Mouse (Mus musculus): ENCODE results near the gene Minpp1. TPM values are rescaled to one million over a fixed set of nuclear protein-coding genes. Genes with fewer than 3 reads are reported as not detected.

Gene Minpp1
- total and polyA plus RNA-seq, 3 experiments, result 176 to 256 TPM; not detected in 1

DNA sequence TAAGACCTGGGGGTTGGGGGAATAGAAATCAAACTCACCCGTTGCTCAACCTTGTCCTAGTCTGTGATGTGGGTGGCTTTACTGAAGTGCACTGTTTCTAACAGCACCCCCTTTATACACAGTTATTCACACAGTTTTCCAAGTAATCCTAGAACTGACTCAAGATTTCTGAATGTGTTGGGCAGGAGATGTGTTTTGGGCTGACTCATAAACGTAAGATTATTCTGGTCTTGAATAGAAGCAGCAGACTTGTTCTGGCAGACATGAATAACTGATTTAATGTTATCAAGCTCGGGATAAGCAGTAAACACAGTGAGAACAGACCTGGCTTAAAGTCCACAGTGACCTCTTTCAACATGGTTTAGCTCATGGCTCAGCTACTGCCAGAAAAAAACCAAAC, 65.9 kb downstream of the Minpp1 start (continued):
- no peak for TF ChIP-seq ELF1 (IDR thresholded peaks at IDR 0.05; ENCODE audit: low read depth, low read length)

DNA sequence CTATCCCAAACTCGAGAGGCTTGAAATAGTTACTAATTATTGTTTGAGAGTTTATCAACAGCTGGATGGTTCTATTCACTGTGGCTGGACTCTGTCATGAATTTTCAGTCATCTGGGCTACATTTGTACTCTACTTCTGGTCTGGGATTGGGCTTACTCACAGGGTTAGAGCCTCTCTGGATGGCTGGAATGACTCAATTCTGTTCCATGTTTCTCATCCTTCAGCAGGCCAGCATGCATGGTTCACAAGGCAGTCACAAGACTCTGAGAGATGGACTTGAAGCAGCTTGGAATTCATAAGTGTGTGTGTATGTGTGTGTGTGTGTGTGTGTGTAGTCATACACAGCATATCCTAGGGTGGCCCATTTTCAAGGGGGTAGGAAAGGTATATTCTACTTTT, 66.5 kb downstream of the Minpp1 start:
- Histone ChIP-seq H3K27ac (ENCODE audit: control insufficient read depth, low read depth, low read length) (no peak overlapping the region), H3K4me1 (ENCODE audit: control insufficient read depth in 1 of 2, insufficient read depth in 2 of 2, low read length in 2 of 2) (no peaks in the 10 kb centered on the region), H3K36me3 (ENCODE audit: control insufficient read depth in 1 of 2, insufficient read depth in 2 of 2, low read length in 2 of 2) (no peaks in the 10 kb centered on the region), H3K4me3 (ENCODE audit: control insufficient read depth in 1 of 2, insufficient read depth in 1 of 2, low read depth in 2 of 2, low read length in 2 of 2) (no peak overlapping the region), H3K27me3 (ENCODE audit: control insufficient read depth in 1 of 2, insufficient read depth in 2 of 2, low read length in 2 of 2) (peaks cover 0 to 1% of the 10 kb centered on the region in 2 experiments; a peak in 2 of 4 replicates), H3K79me2 (ENCODE audit: control insufficient read depth, insufficient read depth, low read length, poor library complexity) (no peaks in the 10 kb centered on the region), H3K9me3 (replicated peaks; ENCODE audit: insufficient read depth, low read length) (no peaks in the 10 kb centered on the region), H3K9ac (ENCODE audit: control insufficient read depth, low read depth, low read length, poor library complexity, severe bottlenecking) (no peak overlapping the region)
- DNase-seq (ENCODE audit: low read depth, low spot score), result no peak
- TF ChIP-seq USF2 (IDR thresholded peaks at IDR 0.05; ENCODE audit: borderline replicate concordance in 1 of 2, insufficient read depth in 1 of 2, low read depth in 1 of 2, low read length in 2 of 2) (no peak), USF1 (IDR thresholded peaks at IDR 0.05; ENCODE audit: low read depth, low read length) (no peak), SIN3A (IDR thresholded peaks at IDR 0.05; ENCODE audit: low read length) (no peak), POLR2A (IDR thresholded peaks at IDR 0.05; ENCODE audit: control insufficient read depth in 1 of 2, insufficient read depth in 1 of 2, low read depth in 1 of 2, low read length in 2 of 2, poor library complexity in 1 of 2) (no peak), JUND (IDR thresholded peaks at IDR 0.05; ENCODE audit: low read depth, low read length) (no peak), CHD2 (IDR thresholded peaks at IDR 0.05; ENCODE audit: low read length) (no peak), ZC3H11A (IDR thresholded peaks at IDR 0.05; ENCODE audit: low read depth, low read length) (no peak), NELFE (IDR thresholded peaks at IDR 0.05; ENCODE audit: low read depth, low read length) (no peak), ZMIZ1 (IDR thresholded peaks at IDR 0.05; ENCODE audit: low read depth, low read length) (no peak), POLR2AphosphoS5 (IDR thresholded peaks at IDR 0.05; ENCODE audit: borderline replicate concordance, low read depth, low read length) (no peak), GATA1 (IDR thresholded peaks at IDR 0.05; ENCODE audit: low read depth, low read length) (no peak), GABPA (IDR thresholded peaks at IDR 0.05; ENCODE audit: low read depth, low read length) (no peak), CHD1 (IDR thresholded peaks at IDR 0.05; ENCODE audit: low read depth, low read length) (no peak), MYC (IDR thresholded peaks at IDR 0.05; ENCODE audit: low read depth, low read length) (no peak), ZNF384 (IDR thresholded peaks at IDR 0.05; ENCODE audit: low read depth, low read length) (no peak), RAD21 (IDR thresholded peaks at IDR 0.05; ENCODE audit: low read depth, low read length) (no peak)

DNA sequence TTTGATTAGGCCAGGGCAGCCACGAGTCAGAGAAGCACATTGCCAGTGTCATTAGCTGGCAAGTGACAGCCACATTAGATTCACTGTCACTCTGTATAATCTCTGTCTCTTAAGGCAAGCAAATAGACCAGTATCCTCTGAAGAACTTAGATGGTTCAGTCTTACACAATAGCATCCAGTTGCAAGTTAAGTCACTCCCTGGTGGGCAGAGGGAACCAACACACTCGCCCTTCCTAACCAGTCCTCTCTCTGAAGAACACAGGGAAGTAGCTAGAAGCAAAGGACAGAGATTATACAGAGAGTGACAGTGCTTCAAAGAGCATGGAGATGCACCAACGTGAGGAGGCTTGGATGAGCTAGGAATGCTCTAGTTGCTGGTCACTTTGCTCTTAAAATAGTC, 67.7 kb downstream of the Minpp1 start:
- peaks cover 0 to 1% of the 10 kb centered on the region in 2 experiments; a peak in 2 of 4 replicates for H3K27me3 ChIP-seq (ENCODE audit: control insufficient read depth in 1 of 2, insufficient read depth in 2 of 2, low read length in 2 of 2)
- TF ChIP-seq TBP (IDR thresholded peaks at IDR 0.05; ENCODE audit: low read depth, low read length) (no peak), MYB (IDR thresholded peaks at IDR 0.05; ENCODE audit: low read depth, low read length) (no peak), RCOR1 (IDR thresholded peaks at IDR 0.05; ENCODE audit: low read depth, low read length) (no peak), CHD1 (IDR thresholded peaks at IDR 0.05; ENCODE audit: low read depth, low read length) (no peak), TCF12 (IDR thresholded peaks at IDR 0.05; ENCODE audit: low read depth, low read length) (no peak), TAL1 (IDR thresholded peaks at IDR 0.05; ENCODE audit: low read length) (no peak), ZC3H11A (IDR thresholded peaks at IDR 0.05; ENCODE audit: low read depth, low read length) (no peak), SMC3 (IDR thresholded peaks at IDR 0.05; ENCODE audit: low read depth, low read length) (no peak), BHLHE40 (IDR thresholded peaks at IDR 0.05; ENCODE audit: borderline replicate concordance, low read depth, low read length) (no peak), E2F4 (IDR thresholded peaks at IDR 0.05; ENCODE audit: borderline replicate concordance, low read depth, low read length) (no peak), POLR2AphosphoS2 (IDR thresholded peaks at IDR 0.05; ENCODE audit: low read length) (no peak), CTCF (IDR thresholded peaks at IDR 0.05 in 2 of 3, conservative IDR thresholded peaks at IDR 0.05 in 1 of 3; ENCODE audit: control insufficient read depth in 1 of 3, insufficient read depth in 1 of 3, low read depth in 2 of 3, low read length in 3 of 3, poor library complexity in 1 of 3, severe bottlenecking in 1 of 3) (no peak), GATA1 (IDR thresholded peaks at IDR 0.05; ENCODE audit: low read depth, low read length) (no peak), POLR2AphosphoS5 (IDR thresholded peaks at IDR 0.05; ENCODE audit: borderline replicate concordance, low read depth, low read length) (no peak), POLR2A (IDR thresholded peaks at IDR 0.05; ENCODE audit: control insufficient read depth in 1 of 2, insufficient read depth in 1 of 2, low read depth in 1 of 2, low read length in 2 of 2, poor library complexity in 1 of 2) (no peak), RAD21 (IDR thresholded peaks at IDR 0.05; ENCODE audit: low read depth, low read length) (no peak)
- H3K9ac ChIP-seq (ENCODE audit: control insufficient read depth, low read depth, low read length, poor library complexity, severe bottlenecking), result no peak overlapping the region
- no peaks in the 10 kb centered on the region for H3K36me3 ChIP-seq (ENCODE audit: control insufficient read depth in 1 of 2, insufficient read depth in 2 of 2, low read length in 2 of 2)
- no peaks in the 10 kb centered on the region for H3K79me2 ChIP-seq (ENCODE audit: control insufficient read depth, insufficient read depth, low read length, poor library complexity)
- H3K4me1 ChIP-seq (ENCODE audit: control insufficient read depth in 1 of 2, insufficient read depth in 2 of 2, low read length in 2 of 2), result no peaks in the 10 kb centered on the region
- no peak for DNase-seq (ENCODE audit: low read depth, low spot score)
- no peak overlapping the region for H3K27ac ChIP-seq (ENCODE audit: control insufficient read depth, low read depth, low read length)
- no peak overlapping the region for H3K4me3 ChIP-seq (ENCODE audit: control insufficient read depth in 1 of 2, insufficient read depth in 1 of 2, low read depth in 2 of 2, low read length in 2 of 2)
- H3K9me3 ChIP-seq (replicated peaks; ENCODE audit: insufficient read depth, low read length), result no peaks in the 10 kb centered on the region

Data from MEL (cell line).